Mouse (Mus musculus): ENCODE measurements at regions not wholly inside any gene's neighbourhood (a gene's known extent, or its start where the extent isn't known, plus 50 kb on each side); places are given as distances from the start of the nearest gene placed in this dataset.

- no peak for TF ChIP-seq CTCF (IDR thresholded peaks at IDR 0.05; ENCODE audit: low read depth)
- no peak for TF ChIP-seq EP300 (IDR thresholded peaks at IDR 0.05; ENCODE audit: low read depth)
Measured at GRCm38 (mm10) chr3:21992203-21992602, 84.2 kb upstream of the Tbl1xr1 start.

Data from heart, postnatal 0 days (tissue).